ENCODE assay signal across 27 mouse cellular contexts in the genomic region with DNA sequence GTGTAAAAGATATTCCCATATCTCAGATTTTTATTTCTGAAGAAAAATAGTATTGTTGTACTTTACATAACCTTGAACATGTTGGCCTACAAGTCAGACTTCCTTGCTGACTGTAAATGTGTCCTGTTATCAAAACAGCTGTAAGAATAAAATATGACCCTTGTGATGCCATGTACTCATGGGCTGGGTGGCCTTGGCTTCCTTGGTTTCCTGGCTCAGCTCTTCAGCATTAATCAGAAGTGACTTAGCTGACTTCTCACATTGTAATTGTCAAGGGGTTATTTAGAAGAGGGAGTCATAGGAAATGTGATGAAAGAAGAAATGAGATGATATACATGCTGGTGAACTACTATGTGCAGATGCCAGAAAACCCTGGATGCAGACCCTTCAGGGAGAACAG.
"Had no signal": no experiment of that assay in that cellular context is flagged by ENCODE, and none has a peak within 500 bp of the region (broad histone marks: within the 10 kb centered on the region; RNA-seq: fewer than 3 reads in every experiment).

No protein-coding gene starts in this region.

- H3K4me2 ChIP-seq: heart, embryonic 12.5 days; hindbrain, embryonic 13.5 days; hindbrain, embryonic 15.5 days; kidney, embryonic 15.5 days; limb, embryonic 13.5 days; limb, embryonic 15.5 days; liver, embryonic 13.5 days; liver, embryonic 15.5 days had no signal

- H3K27ac ChIP-seq: gastrocnemius, adult 2 months; heart, embryonic 10.5 days; hindbrain, embryonic 10.5 days; hindbrain, embryonic 13.5 days; hindbrain, embryonic 15.5 days; hindbrain, postnatal 0 days; kidney, embryonic 15.5 days; kidney, postnatal 0 days; limb, embryonic 13.5 days; limb, embryonic 15.5 days; liver, embryonic 13.5 days; liver, embryonic 15.5 days had no signal

- DNase-seq: gastrocnemius, adult 2 months; gastrocnemius, postnatal 10 days; gastrocnemius, postnatal 25 days; heart, adult 18-20 months; heart, postnatal 10 days; heart, postnatal 4 days; kidney, adult 11 months; kidney, adult 2 months; kidney, adult 9 months; kidney, postnatal 14 days; kidney, postnatal 36 days; layer of hippocampus, adult 9-11 months; layer of hippocampus, postnatal 36 days; left cerebral cortex, postnatal 4 days; liver, embryonic 13.5 days had no signal

- ATAC-seq: hindbrain, postnatal 0 days; intestine, embryonic 16.5 days had no signal

- H3K4me3 ChIP-seq: gastrocnemius, adult 2 months; heart, embryonic 10.5 days; heart, embryonic 12.5 days; hindbrain, embryonic 10.5 days; hindbrain, embryonic 13.5 days; hindbrain, embryonic 15.5 days; kidney, embryonic 15.5 days; limb, embryonic 13.5 days; limb, embryonic 15.5 days; liver, embryonic 13.5 days; liver, embryonic 15.5 days had no signal

- H3K9ac ChIP-seq: heart, embryonic 12.5 days; hindbrain, embryonic 13.5 days; hindbrain, embryonic 15.5 days; kidney, embryonic 15.5 days; limb, embryonic 13.5 days; limb, embryonic 15.5 days; liver, embryonic 13.5 days; liver, embryonic 15.5 days had no signal

- H3K4me1 ChIP-seq: heart, embryonic 10.5 days; heart, embryonic 12.5 days; hindbrain, embryonic 10.5 days; hindbrain, embryonic 13.5 days; hindbrain, embryonic 15.5 days; kidney, embryonic 15.5 days; limb, embryonic 13.5 days; limb, embryonic 15.5 days; liver, embryonic 13.5 days; liver, embryonic 15.5 days had no signal

- H3K36me3 ChIP-seq: heart, embryonic 10.5 days; heart, embryonic 12.5 days; hindbrain, embryonic 10.5 days; hindbrain, embryonic 13.5 days; hindbrain, embryonic 15.5 days; kidney, embryonic 15.5 days; limb, embryonic 13.5 days; limb, embryonic 15.5 days; liver, embryonic 13.5 days; liver, embryonic 15.5 days had no signal

- H3K27me3 ChIP-seq: heart, embryonic 12.5 days; hindbrain, embryonic 13.5 days; hindbrain, embryonic 15.5 days; kidney, embryonic 15.5 days; limb, embryonic 13.5 days; limb, embryonic 15.5 days; liver, embryonic 13.5 days; liver, embryonic 15.5 days had no signal

- H3K9me3 ChIP-seq: heart, embryonic 10.5 days; heart, embryonic 12.5 days; hindbrain, embryonic 10.5 days; hindbrain, embryonic 13.5 days; hindbrain, embryonic 15.5 days; kidney, embryonic 15.5 days; limb, embryonic 13.5 days; limb, embryonic 15.5 days; liver, embryonic 13.5 days; liver, embryonic 15.5 days had no signal
